Mouse (Mus musculus) CH12.LX (cell line): ENCODE measurements around the gene Gen1. TPM values are rescaled to one million over a fixed set of nuclear protein-coding genes. Genes with fewer than 3 reads are reported as not detected.

Source experiments
- DNase-seq: peaks from one replicate; pipeline ENCODE4 v3.0.0-alpha.2; 2013; ENCODE audit errors: extremely low read depth
- H3K27ac ChIP-seq: 2 replicates; pipeline ENCODE4 v1.5.1; 2012; ENCODE audit warnings: low read depth, mild to moderate bottlenecking, control low read depth, moderate library complexity; ENCODE audit not compliant: insufficient read depth
- H3K27me3 ChIP-seq: replicated peaks from 2 replicates; pipeline ENCODE3; 2012; ENCODE audit warnings: inconsistent platforms
- H3K36me3 ChIP-seq, 2 experiments: replicated peaks in 1 of 2; 2 replicates each; pipeline versions ENCODE3 to v1.6.1; 2012; ENCODE audit warnings: inconsistent platforms in 1 of 2, low read length in 1 of 2, mild to moderate bottlenecking in 1 of 2, mixed read lengths in 1 of 2, moderate library complexity in 1 of 2; ENCODE audit not compliant: control insufficient read depth in 1 of 2, insufficient read depth in 1 of 2
- H3K4me1 ChIP-seq, 2 experiments: 2 replicates each; pipeline ENCODE4 v1.6.1; 2012; ENCODE audit warnings: inconsistent platforms in 1 of 2, moderate library complexity in 1 of 2; ENCODE audit not compliant: insufficient read depth in 2 of 2, control insufficient read depth in 1 of 2
- H3K4me2 ChIP-seq: 2 replicates; pipeline ENCODE4 v1.6.1; 2012; ENCODE audit warnings: low read depth, mild to moderate bottlenecking, control low read depth; ENCODE audit not compliant: poor library complexity, insufficient read depth, severe bottlenecking
- H3K4me3 ChIP-seq, 3 experiments: fragments of 150-350 bp in 1 of 3; sonication (generic) in 1 of 3; replicated peaks in 1 of 3; 2 replicates each; pipeline versions ENCODE3 to v1.5.1; 2011 to 2012; ENCODE audit warnings: low read depth in 2 of 3, low read length in 2 of 3, mild to moderate bottlenecking in 2 of 3, moderate library complexity in 2 of 3, control low read depth in 1 of 3, improper control_type of control experiment in 1 of 3, inconsistent platforms in 1 of 3, mixed read lengths in 1 of 3; ENCODE audit not compliant: poor library complexity in 1 of 3
- H3K79me2 ChIP-seq: replicated peaks from 2 replicates; pipeline ENCODE4 v1.6.1; 2012; ENCODE audit warnings: mild to moderate bottlenecking, moderate library complexity; ENCODE audit not compliant: control insufficient read depth, poor library complexity, insufficient read depth, severe bottlenecking; ENCODE audit errors: extremely low read depth
- H3K9ac ChIP-seq: 2 replicates; pipeline ENCODE4 v1.6.1; 2012; ENCODE audit warnings: low read depth, mild to moderate bottlenecking, control low read depth, moderate library complexity; ENCODE audit not compliant: insufficient read depth
- H3K9me3 ChIP-seq: replicated peaks from 2 replicates; pipeline ENCODE3; 2012; ENCODE audit warnings: low read length, inconsistent platforms, mixed read lengths
- BHLHE40 ChIP-seq: IDR thresholded peaks from 2 replicates; pipeline ENCODE4 v1.6.1; 2011; ENCODE audit warnings: mild to moderate bottlenecking, low read depth, low read length, improper control_type of control experiment
- ELF1 ChIP-seq: IDR thresholded peaks from 2 replicates; pipeline ENCODE4 v1.6.1; 2014; ENCODE audit warnings: low read depth, mild to moderate bottlenecking, inconsistent platforms, low read length, improper control_type of control experiment
- GABPA ChIP-seq: IDR thresholded peaks from 2 replicates; pipeline ENCODE4 v1.6.1; 2012; ENCODE audit warnings: low read depth, low read length, improper control_type of control experiment, inconsistent platforms; ENCODE audit not compliant: insufficient replicate concordance
- JUN ChIP-seq: IDR thresholded peaks from 2 replicates; pipeline ENCODE4 v1.6.1; 2011; ENCODE audit warnings: low read depth, mild to moderate bottlenecking, low read length, improper control_type of control experiment, moderate library complexity; ENCODE audit not compliant: insufficient read depth
- MAFK ChIP-seq: IDR thresholded peaks from 2 replicates; pipeline ENCODE4 v1.6.1; 2011; ENCODE audit warnings: low read length, improper control_type of control experiment; ENCODE audit not compliant: insufficient replicate concordance
- MAX ChIP-seq: IDR thresholded peaks from 2 replicates; pipeline ENCODE4 v1.6.1; 2011; ENCODE audit warnings: low read length, improper control_type of control experiment
- MAZ ChIP-seq: IDR thresholded peaks from 2 replicates; pipeline ENCODE4 v1.6.1; 2012; ENCODE audit warnings: low read depth, mild to moderate bottlenecking, inconsistent platforms, low read length, improper control_type of control experiment, moderate library complexity
- MEF2A ChIP-seq: IDR thresholded peaks from 2 replicates; pipeline ENCODE4 v1.6.1; 2014; ENCODE audit warnings: low read depth, mild to moderate bottlenecking, inconsistent platforms, low read length, improper control_type of control experiment, borderline replicate concordance
- MXI1 ChIP-seq: IDR thresholded peaks from 2 replicates; pipeline ENCODE4 v1.6.1; 2011; ENCODE audit warnings: mild to moderate bottlenecking, low read depth, low read length, improper control_type of control experiment
- MYC ChIP-seq: IDR thresholded peaks from 2 replicates; pipeline ENCODE4 v1.6.1; 2011; ENCODE audit warnings: low read depth, mild to moderate bottlenecking, improper control_type of control experiment, low read length
- NELFE ChIP-seq: IDR thresholded peaks from 2 replicates; pipeline ENCODE4 v1.6.1; 2011; ENCODE audit warnings: low read depth, low read length, improper control_type of control experiment
- NRF1 ChIP-seq: IDR thresholded peaks from 2 replicates; pipeline ENCODE4 v1.6.1; 2014; ENCODE audit warnings: low read depth, mild to moderate bottlenecking, inconsistent platforms, low read length, improper control_type of control experiment, moderate library complexity
- POLR2A ChIP-seq: IDR thresholded peaks from 2 replicates; pipeline ENCODE4 v1.6.1; 2011; ENCODE audit warnings: low read depth, mild to moderate bottlenecking, improper control_type of control experiment, low read length
- SIN3A ChIP-seq: IDR thresholded peaks from 2 replicates; pipeline ENCODE4 v1.6.1; 2012; ENCODE audit warnings: low read length, improper control_type of control experiment, inconsistent platforms
- SMC3 ChIP-seq: IDR thresholded peaks from 2 replicates; pipeline ENCODE4 v1.6.1; 2011; ENCODE audit warnings: low read depth, low read length, improper control_type of control experiment
- TBP ChIP-seq: conservative IDR thresholded peaks from 2 replicates; pipeline ENCODE4 v1.6.1; 2011; ENCODE audit warnings: low read depth, low read length, improper control_type of control experiment
- TCF12 ChIP-seq: IDR thresholded peaks from 2 replicates; pipeline ENCODE4 v1.6.1; 2014; ENCODE audit warnings: low read depth, mild to moderate bottlenecking, inconsistent platforms, low read length, improper control_type of control experiment
- UBTF ChIP-seq: IDR thresholded peaks from 2 replicates; pipeline ENCODE4 v1.6.1; 2012; ENCODE audit warnings: low read depth, mild to moderate bottlenecking, inconsistent platforms, low read length, improper control_type of control experiment, moderate library complexity
- USF1 ChIP-seq: IDR thresholded peaks from 2 replicates; pipeline ENCODE4 v1.6.1; 2014; ENCODE audit warnings: low read depth, mild to moderate bottlenecking, inconsistent platforms, low read length, improper control_type of control experiment
- ZC3H11A ChIP-seq: IDR thresholded peaks from 2 replicates; pipeline ENCODE4 v1.6.1; 2012; ENCODE audit warnings: low read depth, mild to moderate bottlenecking, inconsistent platforms, low read length, improper control_type of control experiment
- ZMIZ1 ChIP-seq: IDR thresholded peaks from 2 replicates; pipeline ENCODE4 v1.6.1; 2012; ENCODE audit warnings: low read depth, mild to moderate bottlenecking, inconsistent platforms, low read length, improper control_type of control experiment
- ZNF384 ChIP-seq: IDR thresholded peaks from 2 replicates; pipeline ENCODE4 v1.6.1; 2012; ENCODE audit warnings: low read depth, low read length, improper control_type of control experiment, inconsistent platforms
- dilution Hi-C: fragments of 300-500 bp; cut with MboI; formaldehyde crosslinking; loops from 2 replicates; pipeline ENCODE4 v1.14.3; 2020; ENCODE audit warnings: low sequenced_read_pairs; ENCODE audit not compliant: extremely low pct_unique_long_range_greater_than_20kb, extremely low pct_ligation_motif_present
- in situ Hi-C: fragments of 300-500 bp; cut with MboI; formaldehyde crosslinking; loops from 3 replicates; pipeline ENCODE4 v1.14.3; 2019; ENCODE audit warnings: low sequenced_read_pairs, low pct_ligation_motif_present, low pct_unique_long_range_greater_than_20kb, mixed read lengths
- polyA plus RNA-seq: library from polyadenylated mRNA; unstranded; fragments of >175 nt; gene quantifications from 2 replicates; pipeline ENCODE4 v1.2.1, GENCODE M21; 2012; ENCODE audit warnings: low read depth; ENCODE audit not compliant: insufficient read length
- total RNA-seq, 2 experiments: library from RNA; depleted of rRNA; stranded (reverse); fragments of 300-350 nt in 1 of 2; fragments of >200 nt in 1 of 2; gene quantifications; 2 replicates each; pipeline ENCODE4 v1.2.3; 2012 to 2014

The Gen1 gene
- total and polyA plus RNA-seq, 3 experiments, result 13.2 to 15.3 (median 14.4) TPM

DNA sequence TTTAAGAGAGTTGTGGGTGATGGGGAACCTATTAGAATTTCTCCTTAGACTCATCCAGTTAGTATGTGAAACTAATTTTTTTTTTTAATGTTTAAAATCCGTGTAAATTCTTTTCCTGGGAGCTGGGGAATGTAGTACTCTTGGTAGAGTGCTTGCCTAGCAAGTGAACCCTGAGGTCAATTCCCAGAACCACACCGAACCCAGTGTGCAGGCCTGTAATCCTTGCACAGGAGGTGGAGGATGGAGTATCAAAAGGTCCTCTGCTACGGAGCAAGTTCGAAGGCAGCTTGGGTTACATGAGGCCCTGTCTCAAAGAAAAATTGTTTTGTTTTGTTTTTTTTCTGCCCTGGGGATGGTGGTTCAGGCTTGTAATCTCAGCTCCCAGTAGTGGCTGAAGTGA lies 1.4 kb upstream of the Gen1 start:
- Histone ChIP-seq H3K36me3 (peaks cover 0 to 6% of the 10 kb centered on the region in 2 experiments), H3K9me3 (no peaks in the 10 kb centered on the region), H3K27me3 (no peaks in the 10 kb centered on the region), H3K4me3 (peak overlapping the region; percentile 88 to 98 (median 89)), H3K4me1 (peaks cover 0 to 33% of the 10 kb centered on the region in 2 experiments; a peak in 2 of 4 replicates), H3K79me2 (peaks cover 52% of the 10 kb centered on the region), H3K4me2 (peak overlapping the region; percentile 95), H3K27ac (no peak overlapping the region; the same call in 1 of the 2 replicates), H3K9ac (peak overlapping the region; percentile 93)
- TF ChIP-seq TBP (no peak), SMC3 (no peak), BHLHE40 (no peak), ZMIZ1 (no peak), POLR2A (no peak), ZNF384 (no peak), TCF12 (no peak), MAZ (no peak), JUN (no peak), SIN3A (no peak), ELF1 (no peak), USF1 (no peak), GABPA (no peak), MEF2A (no peak), MXI1 (no peak), MAFK (no peak), ZC3H11A (no peak)
- peak; percentile 21 for DNase-seq
- in situ Hi-C loops (loop anchor here (10.0 kb wide), 1 partner anchor 62 kb away; the partner anchor contains the start of gene Msgn1), dilution Hi-C loops (no loop called here)

DNA sequence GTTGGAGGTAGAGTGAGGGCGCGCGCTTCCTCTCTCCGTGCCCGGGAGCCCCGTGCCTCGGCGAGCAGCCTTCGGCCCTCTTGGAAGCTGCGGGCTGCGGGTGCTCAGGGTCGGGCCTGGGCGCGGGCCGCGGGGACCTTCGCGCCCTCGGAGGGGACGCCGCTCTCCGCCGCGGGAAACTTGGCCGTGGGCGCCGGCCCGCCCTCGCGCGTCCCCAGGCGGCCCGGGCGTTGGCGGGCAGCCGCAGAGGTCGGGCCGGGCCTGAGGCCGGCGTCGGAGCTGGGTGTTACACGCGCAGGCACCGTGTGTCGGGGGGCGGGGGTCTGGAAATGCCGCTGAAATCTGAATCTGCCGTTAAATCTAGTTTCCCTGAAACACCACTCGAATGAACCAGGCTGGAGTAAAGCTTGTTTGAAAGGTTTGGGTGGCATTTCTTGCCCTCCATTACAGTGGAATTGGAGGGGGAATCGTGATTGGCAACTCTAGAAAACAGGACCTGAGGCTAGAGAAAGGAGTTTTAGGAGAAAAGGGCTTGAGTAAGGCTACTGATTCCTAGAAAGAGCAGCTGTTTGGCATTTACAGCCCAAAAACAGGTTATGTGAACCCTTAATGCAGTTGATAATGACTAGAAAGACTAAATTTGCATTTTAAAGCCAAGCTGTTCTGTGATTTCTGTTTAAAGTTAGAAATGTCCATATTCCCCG lies 833 bp upstream of the Gen1 start:
- peak overlapping the region; percentile 67 for H3K27ac ChIP-seq
- in situ Hi-C loops, result loop anchor here (10.0 kb wide), 1 partner anchor 62 kb away; the partner anchor contains the start of gene Msgn1
- H3K79me2 ChIP-seq, result peaks cover 54% of the 10 kb centered on the region
- DNase-seq, result peak; percentile 18
- H3K9me3 ChIP-seq, result no peaks in the 10 kb centered on the region
- peak overlapping the region; percentile 93 for H3K9ac ChIP-seq
- peaks cover 0 to 33% of the 10 kb centered on the region in 2 experiments; a peak in 2 of 4 replicates for H3K4me1 ChIP-seq
- no peaks in the 10 kb centered on the region for H3K27me3 ChIP-seq
- dilution Hi-C loops, result no loop called here
- peaks cover 0 to 7% of the 10 kb centered on the region in 2 experiments for H3K36me3 ChIP-seq
- TF ChIP-seq UBTF, result 0 out of 2 replicates have a peak, but pooled peaks have one; percentile 30
- no peak for TF ChIP-seq NELFE
- TF ChIP-seq ELF1, result no peak
- 0 out of 2 replicates have a peak, but pooled peaks have one; percentile 22 for TF ChIP-seq MAX
- TF ChIP-seq MAZ, result 0 out of 2 replicates have a peak, but pooled peaks have one; percentile 28
- TF ChIP-seq NRF1, result no peak
- 0 out of 2 replicates have a peak, but pooled peaks have one; percentile 36 for TF ChIP-seq MYC
- no peak for TF ChIP-seq SMC3
- TF ChIP-seq, all 38 proteins: peak for 4
- H3K4me2 ChIP-seq, result peak overlapping the region; percentile 95; the same call in 1 of the 2 replicates
- H3K4me3 ChIP-seq, result peak overlapping the region; percentile 88 to 98 (median 89)
